Mouse (Mus musculus): ENCODE measurements around the gene Zfp182.

Gene Zfp182

DNA sequence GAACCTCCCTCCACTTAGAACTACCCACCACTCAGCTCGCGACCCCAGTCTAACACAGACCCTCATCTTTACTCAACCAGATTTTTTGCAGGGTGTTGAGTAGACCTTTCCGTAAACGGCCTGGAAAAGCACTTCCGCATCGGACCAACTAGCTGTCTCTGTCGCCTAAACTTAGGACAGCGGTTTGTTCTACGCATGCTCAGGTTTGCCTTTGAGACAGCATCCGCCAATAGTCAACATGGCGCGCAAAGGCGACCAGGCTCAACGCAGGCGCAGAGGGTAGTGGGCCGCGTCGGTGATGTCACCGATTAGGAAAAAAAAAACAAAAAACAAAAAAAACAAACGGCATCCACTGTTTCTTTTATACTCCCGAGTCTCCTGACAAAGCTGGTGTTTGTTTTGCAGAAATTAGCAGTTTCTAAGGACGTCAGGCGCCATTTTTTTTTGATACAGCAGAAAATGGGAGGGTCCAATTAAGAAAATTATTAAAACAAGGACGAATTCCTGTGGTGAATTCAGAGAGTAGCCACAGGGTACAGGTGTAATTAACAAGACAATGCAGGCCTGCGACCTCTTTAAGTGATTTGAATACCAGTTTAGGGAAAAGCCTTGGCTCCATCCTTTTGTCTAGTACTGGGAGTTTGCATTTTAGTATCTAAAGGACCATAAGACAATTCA is at the start of gene Zfp182:
TSS of gene Zfp182 (minus strand) at position 451 of the 678 bp plus-strand sequence.
- peak; percentile 69 for DNase-seq (ENCODE audit: low spot score in 2 of 2)

DNA sequence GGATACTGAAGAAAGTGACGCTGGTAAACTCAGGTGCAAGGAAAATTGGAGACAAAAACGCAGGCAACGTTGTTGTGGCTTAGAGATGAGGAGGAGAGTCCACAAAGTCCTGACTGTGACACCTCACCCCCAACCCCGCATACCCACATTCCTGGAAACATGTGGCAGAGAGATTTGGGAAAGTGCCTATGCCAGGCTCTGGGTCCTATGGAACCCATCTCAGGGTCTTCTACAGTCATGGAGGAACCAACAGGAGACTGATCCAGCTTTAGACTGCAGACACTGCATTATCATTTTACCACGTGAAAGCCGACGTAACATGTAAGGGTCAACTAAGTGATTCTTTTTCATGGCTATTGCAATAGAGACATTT is 27.7 kb upstream of the Zfp182 start:
- no peak for DNase-seq (ENCODE audit: low spot score in 2 of 2)

DNA sequence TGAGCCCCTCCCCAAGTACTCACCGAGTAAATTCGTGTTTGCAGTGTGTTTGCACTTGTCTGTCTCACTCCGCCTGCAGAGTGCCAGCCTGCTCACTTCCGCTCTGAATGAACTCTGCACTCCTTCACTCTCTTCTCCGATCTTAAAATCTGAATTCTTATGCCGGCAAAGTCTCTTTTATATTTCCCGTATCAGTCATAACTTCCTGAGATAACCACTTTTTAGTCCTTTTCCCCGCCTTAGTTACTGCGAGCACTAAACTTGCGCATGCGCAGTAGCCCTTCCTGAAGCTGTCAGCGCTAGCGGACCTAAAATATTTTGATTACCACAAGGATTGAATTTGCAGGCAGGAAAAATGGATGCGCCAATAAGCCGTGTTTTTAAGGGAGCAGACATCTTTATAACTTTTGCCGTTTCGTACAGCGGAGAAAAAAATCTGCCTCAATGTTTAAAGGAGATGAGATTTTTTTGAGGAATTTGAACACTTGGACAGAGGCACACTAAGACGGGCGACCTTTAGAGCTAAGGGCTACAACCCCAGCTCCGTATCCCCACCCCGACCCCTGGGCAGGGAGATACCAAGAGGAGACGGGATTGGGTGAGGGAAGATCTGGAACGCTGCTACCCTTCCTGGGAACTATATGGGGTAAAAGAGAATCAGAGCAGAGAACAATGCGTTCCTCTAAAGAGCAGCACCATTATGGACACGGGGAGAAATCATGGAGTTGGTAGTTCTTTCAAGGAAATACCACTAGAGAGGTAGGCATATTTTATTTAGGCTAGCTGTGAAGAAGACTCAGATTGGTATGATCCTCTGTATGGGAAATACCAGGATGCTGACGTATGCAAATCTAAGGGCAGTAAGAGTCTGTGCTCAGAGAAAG is 27.1 kb upstream of the Zfp182 start, which contains the start of gene Zfp300:
TSS of gene Zfp300 (minus strand) at position 545 of the 884 bp plus-strand sequence.
- DNase-seq (ENCODE audit: low spot score in 2 of 2) = peak; percentile 51 to 53

DNA sequence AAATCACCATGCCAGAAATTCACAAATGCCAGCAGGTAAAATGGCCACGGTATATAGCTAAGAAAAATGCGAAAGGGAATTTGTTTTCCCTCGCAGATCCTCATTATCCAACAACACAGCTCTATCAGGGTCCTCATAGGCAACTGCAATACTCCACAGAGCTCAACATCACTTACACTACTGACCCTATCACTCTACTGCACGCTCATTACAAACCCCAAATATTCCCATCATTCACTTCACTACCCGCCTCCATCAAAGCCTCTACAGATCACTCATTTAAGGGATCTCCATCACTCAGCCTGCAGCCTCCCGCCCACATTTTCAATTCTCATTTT is 26.5 kb upstream of the Zfp182 start:
- no peak for DNase-seq (ENCODE audit: low spot score in 2 of 2)

DNA sequence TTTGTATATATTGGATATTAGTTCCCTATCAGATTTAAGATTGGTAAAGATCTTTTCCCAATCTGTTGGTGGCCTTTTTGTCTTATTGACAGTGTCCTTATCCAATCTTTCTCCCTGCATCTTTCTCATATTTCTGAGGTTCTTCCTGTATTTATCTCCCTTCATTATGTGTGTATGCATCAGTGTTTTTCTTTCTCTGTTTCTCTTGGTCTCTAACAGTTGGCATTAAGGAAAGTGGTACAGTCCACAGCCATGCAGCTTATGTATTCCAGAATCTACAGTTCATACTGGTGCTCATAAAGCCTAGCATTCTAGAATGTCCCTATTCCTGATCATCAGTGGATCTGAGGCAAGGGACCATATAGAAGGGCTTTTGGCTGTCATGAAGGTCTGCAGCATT is 6.0 kb upstream of the Zfp182 start, which contains the start of gene Spaca5:
TSS of gene Spaca5 (plus strand) at position 301 of the 400 bp plus-strand sequence.
- DNase-seq (ENCODE audit: low spot score in 2 of 2) = no peak

DNA sequence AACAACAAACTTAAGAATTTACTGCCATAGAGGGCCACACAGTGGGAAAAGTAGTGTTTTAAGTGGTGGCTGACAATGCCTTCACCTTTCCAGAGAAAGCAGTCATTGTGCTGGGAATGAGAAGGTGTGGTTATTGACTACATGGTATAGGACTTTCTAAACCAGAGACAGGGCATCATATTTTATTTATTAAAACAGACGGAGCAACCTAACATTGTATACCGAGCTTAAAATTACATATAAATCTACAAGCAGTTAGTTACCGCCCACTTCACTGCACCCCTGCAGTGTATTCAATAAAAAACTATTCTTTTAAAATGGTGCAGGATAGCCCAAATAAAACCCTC is 401 bp upstream of the Zfp182 start:
- DNase-seq (ENCODE audit: low spot score in 2 of 2) = no peak

DNA sequence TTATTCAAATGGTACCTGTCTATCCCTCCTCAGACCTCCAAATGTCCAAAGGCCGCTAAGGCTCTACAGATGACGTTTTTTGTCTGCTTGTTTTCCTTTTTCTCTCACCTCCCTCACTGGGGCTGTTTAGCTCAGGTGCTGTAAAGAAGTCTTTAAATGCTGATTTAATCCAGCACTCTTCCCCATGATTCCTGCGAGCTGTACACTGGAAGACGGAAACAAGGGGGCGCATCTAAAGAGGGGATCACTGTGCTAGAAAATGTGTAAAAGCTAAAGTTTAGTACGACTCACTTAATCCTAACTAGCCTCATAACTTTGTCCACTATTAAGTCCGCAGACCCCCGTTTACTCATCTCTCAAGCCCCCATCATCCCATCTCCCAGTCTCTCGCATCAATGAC is 656 bp downstream of the Zfp182 start:
- no peak for DNase-seq (ENCODE audit: low spot score in 2 of 2)

DNA sequence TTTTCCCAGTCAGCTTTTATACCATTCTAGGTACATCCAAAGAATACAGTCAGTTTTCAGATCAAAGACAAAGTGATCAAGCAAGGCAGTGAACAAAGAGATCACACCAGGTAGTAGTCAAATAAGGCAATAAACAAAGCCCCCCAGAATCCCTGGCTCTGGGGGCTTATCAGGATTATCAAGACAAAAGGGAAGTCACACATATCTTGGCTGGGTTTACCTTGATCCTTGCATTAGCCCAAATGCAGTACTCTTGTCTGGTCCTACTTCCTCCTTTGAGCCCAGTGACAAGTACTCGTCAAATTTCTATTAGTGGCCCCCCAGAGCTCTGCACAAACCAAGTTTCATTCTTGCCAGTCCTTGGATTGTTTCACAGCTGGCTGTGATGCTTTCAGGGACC is 81.2 kb downstream of the Zfp182 start:
- no peak for DNase-seq (ENCODE audit: low spot score in 2 of 2)

Measured in natural killer cell, adult 2 months (primary cell).